Mouse (Mus musculus) C2C12 (cell line): Measurements from ENCODE around the gene Golga7b. TPM values are rescaled to one million over a fixed set of nuclear protein-coding genes. Genes with fewer than 3 reads are reported as not detected.

Experiments used
- H3K27me3 ChIP-seq: one replicate; pipeline ENCODE4 v1.6.1; 2011; ENCODE audit not compliant: control insufficient read depth, insufficient read depth, insufficient read length
- H3K36me3 ChIP-seq: one replicate; pipeline ENCODE4 v1.6.1; 2011; ENCODE audit not compliant: control insufficient read depth, insufficient read depth
- H3K4me3 ChIP-seq: one replicate; pipeline ENCODE4 v1.5.1; 2011; ENCODE audit warnings: mild to moderate bottlenecking, control low read depth; ENCODE audit not compliant: poor library complexity, insufficient read depth, severe bottlenecking
- H3K79me2 ChIP-seq: one replicate; pipeline ENCODE4 v1.6.1; 2011; ENCODE audit not compliant: control insufficient read depth, insufficient read depth
- H3K79me3 ChIP-seq: one replicate; pipeline ENCODE4 v1.6.1; 2011; ENCODE audit warnings: low read depth, control low read depth
- H3ac ChIP-seq: one replicate; pipeline ENCODE3; 2011; ENCODE audit warnings: low read depth; ENCODE audit not compliant: control insufficient read depth, insufficient read length
- CEBPB ChIP-seq: IDR thresholded peaks from one replicate; pipeline ENCODE4 v1.6.1; 2011; ENCODE audit warnings: low read depth, mild to moderate bottlenecking, control low read depth, moderate library complexity
- CTCF ChIP-seq: IDR thresholded peaks from one replicate; pipeline ENCODE4 v1.5.1; 2011; ENCODE audit not compliant: control insufficient read depth, insufficient read depth, insufficient read length
- FOSL1 ChIP-seq: IDR thresholded peaks from one replicate; pipeline ENCODE4 v1.8.0; 2011; ENCODE audit warnings: mild to moderate bottlenecking, low read length; ENCODE audit not compliant: poor library complexity, insufficient read depth, severe bottlenecking
- MAX ChIP-seq: IDR thresholded peaks from one replicate; pipeline ENCODE4 v1.6.1; 2011; ENCODE audit warnings: mild to moderate bottlenecking, control low read depth
- MYOD1 ChIP-seq: IDR thresholded peaks from one replicate; pipeline ENCODE4 v1.6.1; 2011; ENCODE audit warnings: low read depth; ENCODE audit not compliant: control insufficient read depth, insufficient read length
- MYOG ChIP-seq: IDR thresholded peaks from one replicate; pipeline ENCODE4 v1.6.1; 2011; ENCODE audit not compliant: control insufficient read depth, insufficient read length; ENCODE audit errors: extremely low read depth
- USF1 ChIP-seq: IDR thresholded peaks from one replicate; pipeline ENCODE4 v1.6.1; 2011; ENCODE audit warnings: low read depth, mild to moderate bottlenecking, control low read depth, moderate library complexity
- polyA plus RNA-seq: library from polyadenylated mRNA; unstranded; fragments of >200 nt; fragmentation: generic; extraction: Trizol; gene quantifications from one replicate; pipeline ENCODE4 v1.2.1, GENCODE M21; 2012; ENCODE audit warnings: missing spikeins

Golga7b gene
- polyA plus RNA-seq, 1 experiment = 0.04 TPM

DNA sequence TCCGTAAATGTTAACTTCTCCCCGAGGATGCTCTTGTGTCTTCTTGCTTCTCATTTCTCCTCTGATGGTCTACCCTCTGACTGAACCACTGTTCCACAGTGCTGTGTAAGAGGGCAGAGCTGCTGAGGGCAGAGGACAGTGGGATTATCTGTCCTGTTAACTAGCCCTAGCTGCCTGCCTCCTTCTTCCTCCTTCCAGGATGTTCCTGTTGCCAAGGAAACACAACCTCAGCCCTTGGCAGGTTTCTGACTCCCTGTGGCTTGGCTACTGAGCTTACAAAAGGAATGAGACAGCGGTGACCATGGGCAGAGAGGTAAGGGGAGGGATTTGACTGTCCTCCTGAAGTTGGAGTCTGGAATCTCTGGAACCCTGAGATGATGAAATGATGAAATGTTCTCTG is 32.2 kb downstream of the Golga7b start:
- Histone ChIP-seq H3ac (no peak overlapping the region), H3K27me3 (peaks cover 86% of the 10 kb centered on the region), H3K36me3 (no peaks in the 10 kb centered on the region), H3K79me3 (no peaks in the 10 kb centered on the region), H3K79me2 (no peaks in the 10 kb centered on the region), H3K4me3 (no peak overlapping the region)
- TF ChIP-seq CEBPB (no peak), USF1 (no peak), FOSL1 (no peak), MAX (no peak), MYOD1 (no peak), CTCF (no peak), MYOG (no peak)

DNA sequence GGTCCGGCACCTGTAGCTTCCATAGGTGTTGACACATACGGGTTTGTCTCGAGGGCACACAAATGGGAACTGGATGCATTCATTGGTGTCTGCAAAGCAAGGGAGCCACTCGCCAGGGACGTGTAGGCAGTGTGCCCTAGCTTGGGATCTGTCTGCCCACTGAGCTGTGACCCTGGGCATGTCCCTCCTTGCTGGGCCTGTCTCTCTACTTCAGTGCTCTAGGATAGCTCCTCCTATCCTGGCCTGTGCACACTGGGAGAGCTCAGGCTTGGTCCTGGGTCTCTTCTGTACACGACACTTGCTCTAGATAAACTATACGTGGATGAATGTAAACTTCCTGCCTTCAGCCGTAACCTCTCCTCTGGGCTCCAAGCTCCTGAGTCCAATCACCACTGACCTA is 36.8 kb downstream of the Golga7b start:
- no peaks in the 10 kb centered on the region for H3K79me2 ChIP-seq
- no peak overlapping the region for H3K4me3 ChIP-seq
- H3K36me3 ChIP-seq = no peaks in the 10 kb centered on the region
- no peak for TF ChIP-seq FOSL1
- no peak for TF ChIP-seq MYOD1
- TF ChIP-seq CEBPB = no peak
- TF ChIP-seq USF1 = no peak
- no peak for TF ChIP-seq MAX
- TF ChIP-seq MYOG = no peak
- TF ChIP-seq CTCF = no peak
- H3K27me3 ChIP-seq = peaks cover 77% of the 10 kb centered on the region
- H3ac ChIP-seq = no peak overlapping the region
- no peaks in the 10 kb centered on the region for H3K79me3 ChIP-seq

DNA sequence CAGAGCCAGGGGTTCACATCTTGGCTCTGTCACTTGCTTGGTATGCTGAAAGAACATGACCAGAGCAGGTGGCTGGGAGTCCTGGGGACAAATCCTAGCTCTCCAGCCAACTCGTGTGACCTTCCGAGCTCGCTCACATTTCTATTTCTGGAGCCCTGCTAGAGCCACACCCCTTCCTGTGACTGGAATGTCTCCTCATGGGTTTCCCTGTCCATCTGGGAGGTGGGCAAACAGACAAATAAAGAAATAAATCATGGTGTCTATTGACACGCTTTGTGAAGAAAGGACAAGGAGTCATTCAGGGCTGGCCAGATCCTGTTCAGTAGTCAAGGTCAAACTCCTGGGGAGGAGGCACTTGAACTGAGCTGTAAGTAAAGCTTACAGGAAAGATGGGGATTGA is 41.0 kb downstream of the Golga7b start:
- H3K4me3 ChIP-seq = no peak overlapping the region
- no peak overlapping the region for H3ac ChIP-seq
- H3K36me3 ChIP-seq = no peaks in the 10 kb centered on the region
- no peak for TF ChIP-seq CEBPB
- TF ChIP-seq MAX = no peak
- TF ChIP-seq CTCF = no peak
- no peak for TF ChIP-seq FOSL1
- no peak for TF ChIP-seq USF1
- no peak for TF ChIP-seq MYOD1
- no peak for TF ChIP-seq MYOG
- no peaks in the 10 kb centered on the region for H3K79me2 ChIP-seq
- peaks cover 80% of the 10 kb centered on the region for H3K27me3 ChIP-seq
- H3K79me3 ChIP-seq = no peaks in the 10 kb centered on the region

DNA sequence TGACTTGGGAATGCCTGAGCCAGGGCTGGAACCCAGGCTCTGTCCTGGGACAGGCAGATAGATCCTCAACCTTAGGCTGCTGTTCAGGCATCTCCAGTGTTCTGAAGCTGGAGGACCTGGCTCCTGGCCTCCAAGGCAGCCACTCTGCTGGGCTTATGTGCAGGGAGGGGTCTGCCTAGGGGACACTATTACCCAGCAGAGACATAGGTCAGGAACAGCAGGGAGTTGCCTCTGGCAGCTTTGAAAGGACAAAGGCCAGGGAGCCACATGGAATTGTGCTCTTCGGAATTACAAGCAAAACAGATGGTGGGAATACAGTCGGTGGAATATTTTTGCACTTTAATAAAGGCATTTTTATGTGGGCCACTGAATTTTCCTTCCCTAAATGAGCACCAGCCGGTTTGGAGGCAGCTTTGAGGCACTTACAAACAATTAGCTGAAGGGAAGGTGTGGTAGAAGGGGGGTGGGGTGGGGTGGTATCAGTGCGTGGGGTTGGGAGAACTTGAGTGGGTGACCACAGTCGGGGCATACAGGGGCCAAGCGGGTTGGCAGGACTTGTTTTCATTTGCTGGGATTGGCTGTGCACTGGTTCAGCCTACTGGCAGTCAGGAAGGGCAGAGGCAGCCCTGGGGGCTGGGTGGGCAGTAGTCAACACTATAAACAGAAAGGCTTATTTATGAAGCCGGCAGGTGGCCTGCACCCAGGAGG is 43.7 kb downstream of the Golga7b start:
- Histone ChIP-seq H3K79me3 (no peaks in the 10 kb centered on the region), H3K36me3 (no peaks in the 10 kb centered on the region), H3ac (no peak overlapping the region), H3K27me3 (peaks cover 68% of the 10 kb centered on the region), H3K4me3 (no peak overlapping the region), H3K79me2 (no peaks in the 10 kb centered on the region)
- TF ChIP-seq CTCF (no peak), USF1 (no peak), MAX (no peak), FOSL1 (no peak), CEBPB (no peak), MYOD1 (no peak), MYOG (no peak)

DNA sequence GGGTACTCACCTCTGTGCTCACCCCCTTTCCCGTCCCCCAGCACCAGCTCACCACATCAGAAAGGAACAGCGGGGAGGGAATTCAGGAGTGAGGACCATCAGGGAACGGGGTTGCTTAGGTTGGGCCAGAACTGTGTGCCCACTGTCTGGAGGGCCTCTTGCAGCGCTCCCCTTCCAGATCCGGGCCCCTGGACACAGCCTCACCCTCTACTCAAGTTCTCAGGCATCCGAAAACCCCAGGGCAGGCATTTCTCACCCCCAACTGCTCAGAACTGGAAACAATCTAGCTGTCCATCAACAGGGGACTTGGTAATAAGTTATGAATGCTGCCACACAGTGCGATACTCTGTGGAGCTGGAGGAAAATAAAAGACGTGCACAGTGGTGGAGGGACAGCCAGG is 44.7 kb downstream of the Golga7b start:
- H3K79me2 ChIP-seq = no peaks in the 10 kb centered on the region
- H3K4me3 ChIP-seq = no peak overlapping the region
- TF ChIP-seq MYOD1 = no peak
- no peak for TF ChIP-seq CTCF
- no peak for TF ChIP-seq CEBPB
- TF ChIP-seq FOSL1 = no peak
- no peak for TF ChIP-seq USF1
- TF ChIP-seq MAX = no peak
- TF ChIP-seq MYOG = no peak

DNA sequence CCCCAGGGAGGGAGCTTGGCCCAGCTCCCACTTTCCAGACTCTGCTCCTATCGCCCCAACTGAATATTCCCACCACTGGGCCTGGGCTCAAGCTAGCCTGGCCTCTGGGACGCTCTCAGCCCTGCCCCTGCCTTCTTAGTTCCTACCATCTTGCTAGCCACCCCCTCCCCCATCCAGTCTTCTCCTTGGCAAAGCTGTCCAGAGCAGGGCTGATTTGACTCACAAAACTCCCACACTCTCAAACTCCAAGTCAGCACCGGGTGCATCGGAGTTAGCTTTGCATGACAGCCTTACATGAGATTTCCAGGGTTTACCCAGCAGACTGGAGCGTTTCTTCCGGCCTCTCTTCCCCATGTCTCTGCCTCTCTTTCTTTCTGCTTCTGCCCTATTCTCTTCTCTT is 45.8 kb downstream of the Golga7b start:
- Histone ChIP-seq H3K36me3 (no peaks in the 10 kb centered on the region), H3ac (no peak overlapping the region), H3K27me3 (peaks cover 65% of the 10 kb centered on the region), H3K79me2 (no peaks in the 10 kb centered on the region), H3K79me3 (no peaks in the 10 kb centered on the region), H3K4me3 (no peak overlapping the region)
- TF ChIP-seq FOSL1 (no peak), MYOD1 (no peak)

More for the DNA sequence above, 44.7 kb downstream of the Golga7b start:
- H3K36me3 ChIP-seq = no peaks in the 10 kb centered on the region
- H3ac ChIP-seq = no peak overlapping the region
- no peaks in the 10 kb centered on the region for H3K79me3 ChIP-seq
- peaks cover 64% of the 10 kb centered on the region for H3K27me3 ChIP-seq
